Mouse (Mus musculus) stomach, postnatal 0 days (tissue): ENCODE results near the gene Plcl1. TPM values are rescaled to one million over a fixed set of nuclear protein-coding genes. Genes with fewer than 3 reads are reported as not detected.

Source experiments
- ATAC-seq: fragments of 200-750 bp; cut with Nextera tagmentation; 2 replicates; pipeline ENCODE4 v1.8.0; 2017; ENCODE audit not compliant: low FRiP score, low TSS enrichment
- DNase-seq: peaks from one replicate; pipeline ENCODE4 v3.0.0-alpha.2; 2016; ENCODE audit warnings: low spot score
- H3K27ac ChIP-seq: fragments of 300-500 bp; sonication (generic); replicated peaks from 2 replicates; pipeline ENCODE4 v1.5.1; 2014; ENCODE audit warnings: mild to moderate bottlenecking, control low read depth
- H3K27me3 ChIP-seq: fragments of 300-500 bp; sonication (generic); 2 replicates; pipeline ENCODE4 v1.6.1; 2014; ENCODE audit warnings: low read length; ENCODE audit not compliant: control insufficient read depth, insufficient read depth
- H3K36me3 ChIP-seq: fragments of 300-500 bp; sonication (generic); 2 replicates; pipeline ENCODE4 v1.6.1; 2014; ENCODE audit warnings: low read length, mixed read lengths; ENCODE audit not compliant: control insufficient read depth, insufficient read depth
- H3K4me1 ChIP-seq: fragments of 300-500 bp; sonication (generic); replicated peaks from 2 replicates; pipeline ENCODE4 v1.6.1; 2014; ENCODE audit warnings: antibody characterized with exemption; ENCODE audit not compliant: control insufficient read depth, insufficient read depth
- H3K4me2 ChIP-seq: fragments of 300-500 bp; sonication (generic); replicated peaks from 2 replicates; pipeline ENCODE4 v1.6.1; 2014; ENCODE audit warnings: low read depth, mild to moderate bottlenecking, control low read depth, moderate library complexity
- H3K4me3 ChIP-seq: fragments of 300-500 bp; sonication (generic); 2 replicates; pipeline ENCODE4 v1.5.1; 2014; ENCODE audit warnings: low read depth, low read length, control low read depth
- H3K9ac ChIP-seq: fragments of 300-500 bp; sonication (generic); 2 replicates; pipeline ENCODE4 v1.6.1; 2014; ENCODE audit warnings: mild to moderate bottlenecking, low read length, control low read depth, mixed read lengths
- H3K9me3 ChIP-seq: fragments of 300-500 bp; sonication (generic); 2 replicates; pipeline ENCODE4 v1.6.1; 2016; ENCODE audit warnings: low read length; ENCODE audit not compliant: control insufficient read depth
- CTCF ChIP-seq: IDR thresholded peaks from 2 replicates; pipeline ENCODE4 v1.5.1; 2016; ENCODE audit warnings: antibody characterized with exemption, low read depth, mild to moderate bottlenecking, moderate library complexity
- EP300 ChIP-seq: optimal IDR thresholded peaks from 2 replicates; pipeline ENCODE3; 2016; ENCODE audit warnings: antibody characterized with exemption
- WGBS: fragments of 180-500 bp; shearing (Covaris S2); extraction: QIAGEN DNeasy Blood & Tissue Kit; methylation state at CpG from one replicate; pipeline ENCODE4 v1.1.7; 2014; 5-methylcytosine and 5-hydroxymethylcytosine counted together
- polyA plus RNA-seq: library from polyadenylated mRNA; unstranded; fragments of >200 nt; fragmentation: Nextera tagmentation; extraction: Ambion mirVana; gene quantifications from 2 replicates; pipeline ENCODE4 v1.2.1, GENCODE M21; 2015

Gene Plcl1
- polyA plus RNA-seq, 1 experiment from 2014 or later: 1.7 TPM

GRCm38 (mm10) chr1:55406531-55407375 is 1.0 kb downstream of the Plcl1 start:
- ATAC-seq (no peak), DNase-seq (peak; percentile 31)
- WGBS: 2% methylated on average over 33 of the region's 35 CpGs
- TF ChIP-seq EP300: no peak
- Histone ChIP-seq H3K27ac (peak overlapping the region; percentile 75), H3K4me1 (no peaks in the 10 kb centered on the region; the same call in 1 of the 2 replicates), H3K27me3 (no peaks in the 10 kb centered on the region), H3K4me2 (peak overlapping the region; percentile 100), H3K9ac (peak overlapping the region; percentile 73), H3K9me3 (no peaks in the 10 kb centered on the region), H3K36me3 (no peaks in the 10 kb centered on the region), H3K4me3 (peak overlapping the region; percentile 74)

GRCm38 (mm10) chr1:55410670-55411069 is 4.9 kb downstream of the Plcl1 start:
- WGBS: 81% methylated on average over 2 of the region's 2 CpGs
- ATAC-seq (no peak), DNase-seq (no peak)
- no peaks in the 10 kb centered on the region for H3K27me3 ChIP-seq
- H3K9me3 ChIP-seq: no peaks in the 10 kb centered on the region
- H3K4me1 ChIP-seq: no peaks in the 10 kb centered on the region
- H3K27ac ChIP-seq: no peak overlapping the region
- no peaks in the 10 kb centered on the region for H3K36me3 ChIP-seq
- no peak overlapping the region for H3K9ac ChIP-seq
- TF ChIP-seq CTCF (no peak), EP300 (no peak)
- no peak overlapping the region for H3K4me3 ChIP-seq
- no peak overlapping the region for H3K4me2 ChIP-seq

- H3K4me1 ChIP-seq: no peaks in the 10 kb centered on the region
- no peak for DNase-seq
- no peak overlapping the region for H3K4me3 ChIP-seq
- H3K9ac ChIP-seq: no peak overlapping the region
- H3K27me3 ChIP-seq: no peaks in the 10 kb centered on the region
- ATAC-seq: no peak
- H3K9me3 ChIP-seq: no peaks in the 10 kb centered on the region
- H3K36me3 ChIP-seq: no peaks in the 10 kb centered on the region
- WGBS: 82% methylated on average over 2 of the region's 2 CpGs
- H3K4me2 ChIP-seq: no peak overlapping the region
- TF ChIP-seq CTCF (no peak), EP300 (no peak)
- H3K27ac ChIP-seq: no peak overlapping the region
Observed at GRCm38 (mm10) chr1:55411079-55411478, 5.4 kb downstream of the Plcl1 start.

- Histone ChIP-seq H3K9me3 (no peaks in the 10 kb centered on the region), H3K9ac (no peak overlapping the region), H3K27ac (no peak overlapping the region), H3K27me3 (no peaks in the 10 kb centered on the region), H3K36me3 (no peaks in the 10 kb centered on the region), H3K4me2 (no peak overlapping the region), H3K4me1 (no peaks in the 10 kb centered on the region), H3K4me3 (no peak overlapping the region)
- DNase-seq (peak; percentile 38), ATAC-seq (peak; percentile 79)
- WGBS: 56% methylated on average over 6 of the region's 6 CpGs
- TF ChIP-seq CTCF: no peak
- no peak for TF ChIP-seq EP300
Observed at GRCm38 (mm10) chr1:55412569-55412968, 6.8 kb downstream of the Plcl1 start.

GRCm38 (mm10) chr1:55413534-55413933 is 7.8 kb downstream of the Plcl1 start:
- no peak overlapping the region for H3K9ac ChIP-seq
- H3K4me2 ChIP-seq: no peak overlapping the region

GRCm38 (mm10) chr1:55418968-55419367 is 13.2 kb downstream of the Plcl1 start:
- Histone ChIP-seq H3K36me3 (no peaks in the 10 kb centered on the region), H3K9ac (no peak overlapping the region), H3K4me3 (no peak overlapping the region), H3K4me2 (no peak overlapping the region), H3K27me3 (no peaks in the 10 kb centered on the region), H3K9me3 (no peaks in the 10 kb centered on the region), H3K4me1 (no peaks in the 10 kb centered on the region), H3K27ac (no peak overlapping the region)
- 81% methylated on average over 3 of the region's 3 CpGs for WGBS
- DNase-seq (no peak), ATAC-seq (no peak)
- TF ChIP-seq CTCF (no peak), EP300 (no peak)

More at GRCm38 (mm10) chr1:55413534-55413933, 7.8 kb downstream of the Plcl1 start:
- Histone ChIP-seq H3K9me3 (no peaks in the 10 kb centered on the region), H3K4me1 (no peaks in the 10 kb centered on the region), H3K27ac (no peak overlapping the region), H3K27me3 (no peaks in the 10 kb centered on the region), H3K4me3 (no peak overlapping the region), H3K36me3 (no peaks in the 10 kb centered on the region)
- DNase-seq (no peak), ATAC-seq (no peak)
- TF ChIP-seq EP300 (no peak), CTCF (no peak)
- 75% methylated on average over 1 of the region's 1 CpGs for WGBS
